Mouse (Mus musculus): Measurements from ENCODE around the gene Svep1. TPM values are rescaled to one million over a fixed set of nuclear protein-coding genes. Genes with fewer than 3 reads are reported as not detected.

Svep1 gene
- total RNA-seq (2018; cell fraction: chromatin; rRNA removed) = 1 to 10 TPM in 1 of 26 experiments, under 1 TPM in 5, not detected in 20; 0.04 to 4.1 (median 0.10) TPM
- under 1 TPM in 1 of 26 experiments, not detected in 25; under 0.01 TPM for total RNA-seq (2018; cell fraction: cytosol; rRNA removed)
- under 1 TPM in 3 of 26 experiments, not detected in 23; 0.06 to 0.48 (median 0.12) TPM for total RNA-seq (2018; cell fraction: nucleus; rRNA removed)
- not detected in 3 replicates for polyA plus RNA-seq (2018)

GRCm38 (mm10) chr4:58206115-58206945 lies at the start of gene Svep1:
Gene Svep1, minus strand, starts transcription at chr4:58206859.
- no peak within 1 kb of the TSS for H3K27ac ChIP-seq

GRCm38 (mm10) chr4:58253410-58253809 lies 46.8 kb upstream of the Svep1 start:
- no peaks in the 10 kb centered on the region for H3K79me2 ChIP-seq (ENCODE audit: inconsistent target)
- no peak overlapping the region for H3K27ac ChIP-seq
- 31% methylated on average over 5 of the region's 5 CpGs for WGBS (ENCODE audit: missing documents)
- H3K36me3 ChIP-seq (ENCODE audit: inconsistent target) = no peaks in the 10 kb centered on the region
- no peak overlapping the region for H3K4me3 ChIP-seq (ENCODE audit: inconsistent target)

More at GRCm38 (mm10) chr4:58206115-58206945, at the start of gene Svep1:
- no peaks in the 10 kb centered on the region for H3K79me2 ChIP-seq (ENCODE audit: inconsistent target)
- 5% methylated on average over 46 of the region's 47 CpGs for WGBS (ENCODE audit: missing documents)
- no peak within 1 kb of the TSS for H3K4me3 ChIP-seq (ENCODE audit: inconsistent target)
- H3K36me3 ChIP-seq (ENCODE audit: inconsistent target) = no peaks in the 10 kb centered on the region

GRCm38 (mm10) chr4:58252381-58252780 lies 45.7 kb upstream of the Svep1 start:
- Histone ChIP-seq H3K79me2 (ENCODE audit: inconsistent target) (no peaks in the 10 kb centered on the region), H3K36me3 (ENCODE audit: inconsistent target) (no peaks in the 10 kb centered on the region), H3K4me3 (ENCODE audit: inconsistent target) (no peak overlapping the region), H3K27ac (no peak overlapping the region)
- 93% methylated on average over 3 of the region's 3 CpGs for WGBS (ENCODE audit: missing documents)

GRCm38 (mm10) chr4:58245544-58245943 lies 38.9 kb upstream of the Svep1 start:
- Histone ChIP-seq H3K27ac (no peak overlapping the region), H3K79me2 (ENCODE audit: inconsistent target) (no peaks in the 10 kb centered on the region), H3K4me3 (ENCODE audit: inconsistent target) (no peak overlapping the region), H3K36me3 (ENCODE audit: inconsistent target) (no peaks in the 10 kb centered on the region)
- 86% methylated on average over 1 of the region's 1 CpGs for WGBS (ENCODE audit: missing documents)

DNA sequence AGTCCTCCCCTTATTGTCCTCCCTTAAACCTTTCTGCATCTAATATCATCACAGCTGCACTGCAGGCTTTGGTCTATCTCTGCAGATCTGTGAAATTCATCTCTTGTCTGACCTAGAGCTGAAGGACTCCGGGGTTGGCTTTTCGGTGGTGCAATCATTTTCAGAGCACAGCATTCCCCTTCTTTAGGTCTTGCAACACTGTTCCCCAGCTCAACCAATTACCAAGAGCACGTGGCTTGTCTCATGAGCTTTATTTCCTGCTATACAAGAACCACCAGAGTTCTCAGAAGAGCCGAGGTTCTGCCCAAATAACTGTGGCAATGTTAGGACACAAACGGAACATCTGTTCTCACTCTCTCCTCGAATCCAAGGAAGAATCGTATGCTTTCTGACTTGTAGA lies 33.8 kb upstream of the Svep1 start:
- Histone ChIP-seq H3K27ac (no peak overlapping the region), H3K36me3 (ENCODE audit: inconsistent target) (no peaks in the 10 kb centered on the region), H3K4me3 (ENCODE audit: inconsistent target) (no peak overlapping the region), H3K79me2 (ENCODE audit: inconsistent target) (no peaks in the 10 kb centered on the region)
- WGBS (ENCODE audit: missing documents) = 20% methylated on average over 7 of the region's 7 CpGs

DNA sequence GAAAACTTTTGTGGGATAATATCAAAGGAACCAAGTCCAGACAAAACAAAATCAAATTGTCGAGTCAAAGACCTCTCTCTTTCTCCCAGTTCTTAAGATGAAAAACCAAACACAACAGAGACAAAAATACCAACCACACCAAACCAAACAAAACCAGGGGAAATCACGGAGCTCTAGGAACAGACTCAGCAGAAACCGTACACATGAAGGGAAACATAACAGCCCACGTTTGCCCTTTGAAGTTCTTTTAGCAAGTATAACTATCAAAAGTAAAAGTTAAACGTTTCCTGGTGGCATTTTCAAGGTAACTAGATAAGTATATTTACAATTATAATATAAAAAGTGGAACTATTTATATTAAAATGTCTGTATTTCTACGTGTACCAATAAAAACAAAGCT lies 29.2 kb upstream of the Svep1 start:
- WGBS (ENCODE audit: missing documents) = 72% methylated on average over 6 of the region's 6 CpGs

DNA sequence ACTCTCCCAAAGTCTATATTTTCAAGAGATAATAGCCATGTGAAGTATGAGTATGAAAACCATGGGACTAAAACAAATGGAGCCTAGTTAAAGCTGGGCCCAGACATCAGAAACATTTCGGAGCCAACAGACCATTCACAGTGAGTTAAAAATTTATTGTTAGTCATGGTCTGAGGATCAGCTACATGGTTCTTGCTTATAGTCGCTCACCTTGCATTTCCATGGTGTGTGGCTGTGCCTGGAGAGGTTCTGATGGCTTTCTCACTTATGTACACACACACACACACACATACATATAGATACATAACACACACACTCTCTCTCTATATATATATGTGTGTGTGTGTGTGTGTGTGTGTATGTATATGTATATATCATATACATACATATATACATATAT lies 16.8 kb upstream of the Svep1 start:
- no peak overlapping the region for H3K4me3 ChIP-seq (ENCODE audit: inconsistent target)
- H3K79me2 ChIP-seq (ENCODE audit: inconsistent target) = no peaks in the 10 kb centered on the region
- H3K36me3 ChIP-seq (ENCODE audit: inconsistent target) = no peaks in the 10 kb centered on the region
- H3K27ac ChIP-seq = no peak overlapping the region
- WGBS (ENCODE audit: missing documents) = 90% methylated on average over 1 of the region's 2 CpGs

More for the DNA sequence above, 29.2 kb upstream of the Svep1 start:
- Histone ChIP-seq H3K79me2 (ENCODE audit: inconsistent target) (no peaks in the 10 kb centered on the region), H3K27ac (no peak overlapping the region), H3K36me3 (ENCODE audit: inconsistent target) (no peaks in the 10 kb centered on the region), H3K4me3 (ENCODE audit: inconsistent target) (no peak overlapping the region)

DNA sequence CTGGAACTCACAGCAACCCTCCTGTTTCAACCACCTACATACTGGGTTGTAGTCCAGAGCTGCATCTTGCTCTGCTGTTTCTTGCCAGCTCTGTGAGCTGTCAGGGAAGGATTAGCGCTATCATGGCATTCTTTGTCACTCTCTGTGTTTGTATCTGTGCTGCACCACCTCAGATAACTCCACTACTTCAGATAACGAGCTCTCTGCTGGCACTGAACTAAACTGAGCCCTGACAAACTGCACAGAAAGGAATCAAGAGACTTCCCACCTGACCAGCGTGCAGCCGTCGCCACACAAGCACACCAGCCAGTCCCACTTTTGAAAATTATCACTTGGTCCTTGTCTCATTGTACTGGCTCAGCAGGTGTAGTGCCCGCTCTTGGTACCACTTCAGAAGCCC lies 4.7 kb upstream of the Svep1 start:
- 92% methylated on average over 6 of the region's 6 CpGs for WGBS (ENCODE audit: missing documents)
- Histone ChIP-seq H3K4me3 (ENCODE audit: inconsistent target) (no peak overlapping the region), H3K36me3 (ENCODE audit: inconsistent target) (no peaks in the 10 kb centered on the region), H3K27ac (no peak overlapping the region), H3K79me2 (ENCODE audit: inconsistent target) (no peaks in the 10 kb centered on the region)

DNA sequence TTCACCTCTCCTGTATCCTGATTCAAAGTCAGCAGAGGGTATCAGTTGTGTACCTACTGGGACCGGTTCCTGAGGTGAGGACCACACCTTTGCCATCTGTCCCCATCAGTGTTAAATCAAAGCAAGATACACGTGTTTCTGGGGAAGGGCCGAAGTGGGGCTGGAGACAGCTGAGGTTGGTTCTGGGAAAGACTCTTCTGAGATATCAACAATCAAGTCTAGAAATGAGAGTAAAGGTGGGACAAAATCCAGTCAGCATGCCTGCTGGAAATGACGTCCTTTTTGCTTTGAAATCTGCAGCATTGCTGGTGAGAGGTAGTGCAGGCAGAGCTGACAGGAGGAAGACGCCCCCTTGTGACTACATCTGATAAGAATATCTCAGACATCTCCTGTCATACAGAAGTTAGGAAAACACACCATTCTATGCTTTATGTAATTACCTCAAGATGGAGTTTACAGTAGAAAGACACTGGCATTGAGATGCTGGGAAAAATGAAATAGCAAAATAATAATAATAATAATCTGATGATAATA lies 4.0 kb upstream of the Svep1 start:
- Histone ChIP-seq H3K79me2 (ENCODE audit: inconsistent target) (no peaks in the 10 kb centered on the region), H3K27ac (no peak overlapping the region), H3K36me3 (ENCODE audit: inconsistent target) (no peaks in the 10 kb centered on the region), H3K4me3 (ENCODE audit: inconsistent target) (no peak overlapping the region)
- WGBS (ENCODE audit: missing documents) = 40% methylated on average over 5 of the region's 5 CpGs

DNA sequence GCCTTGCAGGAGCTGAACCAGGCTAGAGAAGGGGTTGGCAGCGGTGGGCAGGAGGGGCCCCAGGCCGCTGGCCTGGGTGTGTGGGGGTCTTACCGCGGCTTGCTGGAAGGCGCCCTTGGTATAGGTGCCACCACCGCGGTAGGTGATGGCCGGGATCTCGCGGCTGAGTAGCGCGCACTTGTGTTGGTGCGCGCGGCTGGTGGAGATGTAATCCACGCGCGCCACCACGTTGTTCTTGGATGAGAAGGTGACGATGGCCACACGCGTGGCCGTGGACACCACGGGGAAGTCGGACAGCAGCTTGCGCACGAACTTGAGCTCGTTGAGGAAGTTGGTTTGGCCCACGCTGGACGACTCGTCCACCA lies 927 bp downstream of the Svep1 start:
- Histone ChIP-seq H3K4me3 (ENCODE audit: inconsistent target) (no peak overlapping the region), H3K36me3 (ENCODE audit: inconsistent target) (no peaks in the 10 kb centered on the region), H3K27ac (no peak overlapping the region), H3K79me2 (ENCODE audit: inconsistent target) (no peaks in the 10 kb centered on the region)
- WGBS (ENCODE audit: missing documents) = 2% methylated on average over 31 of the region's 31 CpGs

DNA sequence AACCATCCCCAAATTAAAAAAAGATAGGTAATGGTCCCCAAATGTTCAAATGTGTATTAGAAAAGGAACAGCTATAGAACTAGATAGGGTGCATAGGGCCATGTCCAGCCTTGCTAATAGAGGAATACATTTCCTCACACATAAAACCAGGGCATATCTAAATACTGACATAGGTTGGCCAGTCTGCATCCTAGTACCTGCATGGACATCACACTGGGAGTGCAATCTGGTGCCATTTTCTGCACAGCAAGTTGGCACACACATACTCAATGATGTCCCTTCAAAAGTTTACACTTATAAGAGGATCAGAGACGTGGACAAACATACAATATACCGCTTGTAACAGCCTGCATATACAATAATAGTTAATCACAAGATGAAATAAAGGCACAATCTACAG lies 5.0 kb downstream of the Svep1 start:
- no peaks in the 10 kb centered on the region for H3K36me3 ChIP-seq (ENCODE audit: inconsistent target)
- WGBS (ENCODE audit: missing documents) = 91% methylated on average over 2 of the region's 2 CpGs
- no peak overlapping the region for H3K27ac ChIP-seq
- H3K4me3 ChIP-seq (ENCODE audit: inconsistent target) = no peak overlapping the region
- no peaks in the 10 kb centered on the region for H3K79me2 ChIP-seq (ENCODE audit: inconsistent target)

DNA sequence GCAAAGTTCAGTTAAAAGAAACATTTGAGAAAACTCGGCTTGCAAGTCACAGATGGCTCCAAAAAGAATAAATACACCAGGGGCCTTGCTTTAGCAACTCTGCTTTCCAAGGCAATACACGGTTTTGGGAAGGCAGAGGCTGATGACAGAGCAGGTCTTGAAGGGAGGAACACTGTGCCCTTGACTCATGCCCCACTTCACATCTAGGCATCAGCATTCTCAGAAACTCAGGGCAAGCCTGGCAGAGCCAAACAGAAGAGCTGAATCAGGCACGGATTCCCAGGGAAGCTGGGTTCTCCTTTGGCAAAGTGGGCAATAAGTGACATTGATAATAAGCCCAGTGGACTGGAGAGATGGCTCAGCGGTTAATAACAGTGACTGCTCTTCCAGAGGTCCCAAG lies 5.8 kb downstream of the Svep1 start:
- H3K4me3 ChIP-seq (ENCODE audit: inconsistent target) = no peak overlapping the region
- no peak overlapping the region for H3K27ac ChIP-seq
- no peaks in the 10 kb centered on the region for H3K36me3 ChIP-seq (ENCODE audit: inconsistent target)
- H3K79me2 ChIP-seq (ENCODE audit: inconsistent target) = no peaks in the 10 kb centered on the region
- 90% methylated on average over 4 of the region's 4 CpGs for whole genome bisulfite sequencing (ENCODE audit: missing documents)

DNA sequence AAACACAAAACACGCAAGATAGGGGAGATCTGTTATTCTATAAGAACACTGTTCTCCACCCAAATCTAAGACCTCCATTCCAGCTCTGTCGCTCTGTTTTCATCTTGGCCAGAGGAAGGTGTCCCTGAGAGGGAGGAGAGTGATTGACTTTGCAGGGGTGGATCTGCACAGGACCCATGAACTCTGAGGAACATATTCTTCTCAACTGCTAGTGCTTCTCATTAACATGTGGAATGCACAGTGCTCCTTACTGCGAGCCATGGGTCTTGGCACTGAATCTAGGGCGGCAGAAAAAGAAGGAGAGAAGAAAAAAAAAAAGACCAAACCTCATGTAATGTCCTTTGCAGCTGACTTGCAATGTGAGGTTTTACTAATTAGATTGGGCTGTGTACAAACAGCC lies 9.4 kb downstream of the Svep1 start:
- Histone ChIP-seq H3K79me2 (ENCODE audit: inconsistent target) (no peaks in the 10 kb centered on the region), H3K27ac (no peak overlapping the region), H3K36me3 (ENCODE audit: inconsistent target) (no peaks in the 10 kb centered on the region), H3K4me3 (ENCODE audit: inconsistent target) (no peak overlapping the region)
- WGBS (ENCODE audit: missing documents) = 87% methylated on average over 4 of the region's 4 CpGs

- 70% methylated on average over 4 of the region's 4 CpGs for WGBS (ENCODE audit: missing documents)
- Histone ChIP-seq H3K36me3 (ENCODE audit: inconsistent target) (no peaks in the 10 kb centered on the region), H3K79me2 (ENCODE audit: inconsistent target) (no peaks in the 10 kb centered on the region), H3K27ac (no peak overlapping the region), H3K4me3 (ENCODE audit: inconsistent target) (no peak overlapping the region)
Observed at GRCm38 (mm10) chr4:58196795-58197194, 9.9 kb downstream of the Svep1 start.

GRCm38 (mm10) chr4:58195936-58196335 lies 10.7 kb downstream of the Svep1 start:
- Histone ChIP-seq H3K27ac (no peak overlapping the region), H3K36me3 (ENCODE audit: inconsistent target) (no peaks in the 10 kb centered on the region), H3K4me3 (ENCODE audit: inconsistent target) (no peak overlapping the region), H3K79me2 (ENCODE audit: inconsistent target) (no peaks in the 10 kb centered on the region)
- 65% methylated on average over 2 of the region's 2 CpGs for WGBS (ENCODE audit: missing documents)

All from macrophage (primary cell).